Mouse (Mus musculus) gastrocnemius, postnatal 25 days (tissue): ENCODE measurements at regions not wholly inside any gene's neighbourhood (a gene's known extent, or its start where the extent isn't known, plus 50 kb on each side); places are given as distances from the start of the nearest gene placed in this dataset.

ENCODE experiments used
- DNase-seq: peaks from one replicate; pipeline ENCODE4 v3.0.0; 2022

DNA sequence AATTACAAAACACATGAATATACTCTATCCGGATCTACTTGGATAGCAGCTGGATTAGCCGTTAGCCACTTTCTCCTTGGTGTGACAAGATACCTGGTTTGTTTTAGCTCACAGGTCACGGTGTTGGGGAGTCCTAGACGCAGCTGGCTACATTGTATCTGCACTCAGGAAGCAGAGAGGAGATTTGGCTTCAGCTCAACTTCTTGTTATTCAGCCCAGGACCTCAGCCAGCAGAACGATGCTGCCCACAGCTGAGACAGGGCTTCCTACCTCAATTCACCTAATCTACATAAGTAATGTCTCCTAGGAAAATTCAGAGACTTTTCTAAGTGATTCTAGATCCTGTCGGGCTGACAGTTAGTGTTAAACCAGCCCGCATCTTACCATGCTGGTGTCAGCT, 289.4 kb downstream of the 3100002H09Rik start:
- DNase-seq: no peak

GRCm38 (mm10) chr4:124317042-124317441, 293.6 kb downstream of the 3100002H09Rik start:
- no peak for DNase-seq

- DNase-seq: no peak
Observed at GRCm38 (mm10) chr4:124311657-124312056, 298.9 kb downstream of the 3100002H09Rik start.

DNA sequence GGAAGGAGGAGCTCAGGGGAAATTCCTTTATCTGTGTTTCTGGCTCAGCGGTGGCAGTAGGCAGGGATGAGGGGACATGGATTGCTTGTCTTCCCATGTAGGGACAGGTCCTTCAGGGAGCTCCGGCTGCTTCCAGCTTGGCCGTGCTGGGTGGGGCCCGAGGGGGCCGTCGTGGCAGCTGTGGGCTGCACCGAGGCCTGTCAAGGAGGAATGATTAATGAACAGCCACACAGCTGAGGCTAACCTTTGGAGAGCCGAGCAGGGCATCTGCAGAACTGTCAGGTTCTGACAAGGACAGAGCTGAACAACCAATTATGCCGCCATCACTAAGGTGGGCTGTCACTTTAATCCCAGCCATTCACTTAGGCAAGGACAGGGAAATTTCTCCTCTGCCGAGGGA, 300.0 kb downstream of the 3100002H09Rik start:
- no peak for DNase-seq

- no peak for DNase-seq
Observed at GRCm38 (mm10) chr4:124305871-124306555, 304.6 kb downstream of the 3100002H09Rik start.

GRCm38 (mm10) chr4:124302950-124303349, 307.7 kb downstream of the 3100002H09Rik start:
- no peak for DNase-seq

DNA sequence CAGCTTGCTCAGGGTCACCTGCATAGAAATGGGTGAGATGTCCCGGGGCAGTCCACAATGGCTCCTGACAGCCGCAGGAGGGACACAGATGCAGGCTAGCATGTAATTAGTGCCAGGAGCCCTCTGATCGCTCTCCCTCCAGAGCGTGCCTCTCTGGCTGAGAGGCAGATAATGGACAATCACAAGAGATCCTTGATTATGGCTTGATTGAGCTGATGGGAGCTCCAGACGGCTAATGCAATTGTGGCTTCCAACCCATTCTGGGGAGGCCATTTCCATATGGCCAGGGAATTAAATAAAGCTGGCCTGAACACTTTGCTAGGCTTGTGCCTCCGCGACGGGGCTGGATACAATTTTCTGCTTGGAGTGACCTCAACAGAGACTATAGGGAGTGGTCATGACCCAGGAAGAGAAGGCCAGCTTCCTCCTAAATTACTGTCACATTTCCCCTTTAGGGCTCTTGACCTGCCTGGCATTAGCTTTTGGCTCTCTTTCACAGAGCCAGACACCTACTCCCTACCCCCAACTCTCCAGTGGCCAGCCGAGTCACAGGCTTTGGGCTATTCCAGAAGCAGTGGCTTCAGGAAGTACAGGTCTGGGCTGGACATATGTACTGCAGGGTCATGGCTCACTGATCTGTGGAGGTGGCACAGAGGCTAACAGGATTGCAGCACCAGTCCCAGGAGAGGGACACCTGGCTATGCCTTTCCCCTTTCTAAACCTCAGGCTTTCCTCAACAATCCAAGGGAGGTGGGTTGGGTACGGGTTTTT, 311.8 kb downstream of the 3100002H09Rik start:
- no peak for DNase-seq

GRCm38 (mm10) chr4:124292254-124292653, 318.3 kb downstream of the 3100002H09Rik start:
- DNase-seq: no peak

DNA sequence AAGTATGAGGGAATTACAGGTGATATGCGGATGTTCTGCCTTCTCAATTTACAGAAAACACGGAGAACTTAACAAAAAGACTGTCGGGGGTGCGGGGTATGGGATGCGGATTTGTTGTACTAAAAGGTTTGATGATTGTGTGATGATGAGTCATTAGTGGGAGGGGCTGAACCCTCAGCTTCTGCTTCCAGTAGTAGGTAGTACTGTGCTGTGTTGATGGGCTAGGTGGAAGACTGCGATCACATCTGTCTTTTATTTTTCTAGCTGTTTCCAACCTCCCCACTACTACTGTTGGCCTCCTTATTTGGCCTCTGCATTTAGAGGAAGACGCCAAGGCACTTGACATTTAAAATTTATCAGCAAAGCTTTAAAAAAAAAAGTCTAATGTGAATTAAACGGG, 318.8 kb downstream of the 3100002H09Rik start:
- DNase-seq: no peak

DNA sequence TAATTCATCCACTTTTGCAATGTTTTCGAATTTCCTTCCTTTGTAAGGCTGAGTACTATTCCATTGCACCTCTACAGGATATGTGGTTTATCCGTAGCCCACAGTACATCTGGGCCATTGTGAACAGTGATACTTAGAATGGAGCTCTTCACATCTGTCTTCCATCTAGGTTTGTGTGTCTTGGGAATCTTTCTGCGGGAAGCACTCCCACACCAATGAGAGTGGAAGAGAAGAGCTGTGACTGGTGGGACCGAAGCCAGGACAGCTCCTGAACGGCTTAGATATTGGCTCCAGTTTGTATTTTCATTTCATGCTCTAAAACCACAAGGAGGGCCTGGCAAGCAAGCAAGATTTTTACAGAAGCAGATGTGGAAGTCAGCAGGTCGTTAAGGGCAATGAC, 323.1 kb downstream of the 3100002H09Rik start:
- DNase-seq: peak; percentile 33

- no peak for DNase-seq
Observed at GRCm38 (mm10) chr4:124278681-124279080, 331.9 kb downstream of the 3100002H09Rik start.

GRCm38 (mm10) chr4:124277456-124278181, 333.0 kb downstream of the 3100002H09Rik start:
- no peak for DNase-seq

DNA sequence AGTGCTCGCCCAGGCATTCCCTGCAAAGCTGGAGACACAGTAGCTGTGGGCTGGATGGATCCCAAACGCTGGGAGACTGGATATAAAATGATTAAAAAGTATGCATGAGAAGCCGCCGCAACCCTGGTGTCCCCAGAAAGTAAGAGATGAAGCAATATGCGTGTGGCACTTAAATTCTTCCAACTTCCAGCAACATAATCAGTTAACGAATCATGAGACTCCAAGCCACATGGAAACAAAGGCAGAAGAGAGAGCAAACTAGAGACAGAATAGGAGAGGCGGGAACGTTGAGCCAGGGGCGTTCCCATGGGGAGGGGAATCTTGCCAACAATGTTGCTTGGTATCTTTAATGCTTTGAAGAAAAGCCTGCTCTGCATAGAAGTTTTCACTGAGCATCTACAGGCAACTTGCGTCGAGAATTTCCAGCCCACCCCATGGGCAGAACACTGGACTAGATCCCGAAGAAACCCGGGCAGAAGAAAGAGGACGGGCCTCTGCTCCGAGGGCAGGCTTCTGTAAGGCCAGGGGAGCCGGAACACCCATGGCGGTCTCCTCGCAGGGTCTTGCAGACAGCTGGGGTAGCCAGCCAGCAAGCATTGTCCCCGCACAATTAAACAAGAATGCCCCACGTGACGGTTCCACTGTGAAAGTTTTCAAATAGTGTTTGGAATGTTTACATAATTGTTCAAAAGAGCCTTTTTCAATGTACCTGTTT, 333.7 kb downstream of the 3100002H09Rik start:
- no peak for DNase-seq

DNA sequence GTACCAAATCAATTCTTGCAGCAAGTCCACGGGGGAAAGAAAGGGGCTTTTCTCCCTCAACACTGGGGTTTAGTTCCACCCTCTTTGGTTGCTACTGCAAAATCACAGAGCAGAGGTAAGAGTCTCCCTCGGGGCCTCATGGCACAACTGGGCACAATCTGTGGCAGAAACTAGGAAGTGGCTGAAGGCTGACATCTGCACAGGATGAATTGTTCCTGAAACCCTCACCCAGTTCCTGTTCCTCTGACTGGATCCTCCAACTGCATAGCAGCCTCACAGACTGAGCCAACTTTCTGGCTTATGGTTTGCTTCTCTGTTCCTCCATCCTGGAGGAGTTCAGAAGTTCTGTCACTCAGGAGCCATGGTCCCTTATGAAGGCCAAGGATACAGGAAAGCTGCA, 338.6 kb downstream of the 3100002H09Rik start:
- no peak for DNase-seq

- no peak for DNase-seq
Observed at GRCm38 (mm10) chr4:124268404-124268803, 342.2 kb downstream of the 3100002H09Rik start.

- DNase-seq: no peak
Observed at GRCm38 (mm10) chr4:124266573-124266972, 344.0 kb downstream of the 3100002H09Rik start.

GRCm38 (mm10) chr4:124265527-124265926, 345.1 kb downstream of the 3100002H09Rik start:
- no peak for DNase-seq

GRCm38 (mm10) chr4:124257006-124257405, 339.2 kb upstream of the 4930535I16Rik start:
- DNase-seq: no peak

GRCm38 (mm10) chr4:124256515-124256914, 338.7 kb upstream of the 4930535I16Rik start:
- DNase-seq: no peak

DNA sequence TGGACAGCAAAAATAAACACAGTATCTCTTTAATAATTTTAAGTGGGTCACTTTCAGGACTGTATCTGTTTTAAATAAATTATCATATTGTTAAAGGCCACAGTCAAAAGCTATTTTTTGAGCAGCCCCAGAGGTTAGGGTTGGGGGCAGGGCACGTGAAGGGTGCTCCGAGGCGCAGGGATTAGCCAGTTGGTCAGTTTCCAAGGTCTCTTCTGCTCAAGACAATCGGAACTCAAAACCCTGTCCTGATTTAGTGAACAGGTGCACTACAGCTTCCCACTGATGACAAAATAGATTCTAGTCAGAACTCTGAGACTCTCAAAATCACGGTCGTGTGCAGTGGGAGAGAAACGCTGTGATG, 337.3 kb upstream of the 4930535I16Rik start:
- DNase-seq: no peak

- no peak for DNase-seq
Observed at GRCm38 (mm10) chr4:124254446-124255182, 336.8 kb upstream of the 4930535I16Rik start.

DNA sequence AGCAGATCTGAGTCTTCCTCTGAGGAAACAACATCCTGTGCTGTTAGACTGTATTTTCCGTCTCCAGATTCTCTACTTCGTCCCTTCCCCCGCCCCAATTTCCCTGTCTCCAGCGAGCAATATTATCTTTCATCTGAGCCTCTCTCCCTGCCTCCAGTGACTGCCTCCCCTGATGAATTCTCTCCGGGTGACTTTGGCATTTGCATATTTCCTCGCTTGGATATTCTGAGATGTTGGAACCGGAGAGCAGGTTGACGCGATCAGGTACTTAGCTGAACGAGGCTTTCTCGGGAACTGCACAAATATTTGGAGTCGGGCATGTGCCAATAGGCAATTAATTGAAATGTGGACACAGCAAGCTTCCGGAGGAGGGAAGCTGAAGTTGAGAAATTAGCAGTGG, 323.8 kb upstream of the 4930535I16Rik start:
- DNase-seq: no peak
